ENCODE assay signal across 31 mouse cellular contexts in genomic region chr3:130443842-130444627, GRCm38 (mm10).
A peak's percentile ranks its signal among the peaks of the same experiment; 100 is the strongest.
DNase-seq lines count a peak whose midpoint lies in the region; ATAC-seq lines count a peak whose summit lies in the region.
"Had no signal": no experiment of that assay in that cellular context is flagged by ENCODE, and none has a peak within 500 bp of the region (broad histone marks: within the 10 kb centered on the region; RNA-seq: fewer than 3 reads in every experiment).

No protein-coding gene starts in this region.

- no peak overlapping the region for H3K27ac ChIP-seq in forebrain, embryonic 14.5 days (ENCODE audit: low read depth, low read length)
- H3K27ac ChIP-seq in forebrain, embryonic 12.5 days: no peak overlapping the region
- H3K27ac ChIP-seq in lung, embryonic 16.5 days (ENCODE audit: low read length): no peak overlapping the region
- H3K27ac ChIP-seq in forebrain, embryonic 16.5 days (ENCODE audit: low read length): no peak overlapping the region
- H3K27ac ChIP-seq: gastrocnemius, adult 2 months; heart, adult 2 months; heart, embryonic 13.5 days; hindbrain, embryonic 15.5 days; kidney, embryonic 15.5 days; layer of hippocampus, adult 2 months; left cerebral cortex, adult 2 months; limb, embryonic 13.5 days; midbrain, embryonic 12.5 days; neural tube, embryonic 12.5 days had no signal

- H3K36me3 ChIP-seq in forebrain, embryonic 14.5 days (ENCODE audit: control insufficient read depth, insufficient read depth, low read length): no peaks in the 10 kb centered on the region
- H3K36me3 ChIP-seq in forebrain, embryonic 12.5 days (replicated peaks): no peaks in the 10 kb centered on the region
- no peaks in the 10 kb centered on the region for H3K36me3 ChIP-seq in lung, embryonic 16.5 days (ENCODE audit: control insufficient read depth, insufficient read depth, low read length)
- no peaks in the 10 kb centered on the region for H3K36me3 ChIP-seq in forebrain, embryonic 16.5 days (ENCODE audit: control insufficient read depth, insufficient read depth)
- H3K36me3 ChIP-seq: heart, embryonic 13.5 days; hindbrain, embryonic 15.5 days; kidney, embryonic 15.5 days; limb, embryonic 13.5 days; midbrain, embryonic 12.5 days; neural tube, embryonic 12.5 days had no signal

- peak; percentile 71 for ATAC-seq in forebrain, embryonic 14.5 days
- ATAC-seq in forebrain, embryonic 12.5 days (ENCODE audit: low FRiP score): no peak
- 0 out of 2 replicates have a peak, but pooled peaks have one; percentile 28 for ATAC-seq in lung, embryonic 16.5 days (ENCODE audit: low read depth)
- ATAC-seq in forebrain, embryonic 16.5 days: peak; percentile 87

- peaks cover 4% of the 10 kb centered on the region; the same call in 1 of the 2 replicates for H3K4me1 ChIP-seq in forebrain, embryonic 14.5 days (ENCODE audit: control insufficient read depth, insufficient read depth, low read length)
- no peaks in the 10 kb centered on the region; the same call in 1 of the 2 replicates for H3K4me1 ChIP-seq in forebrain, embryonic 12.5 days
- no peaks in the 10 kb centered on the region for H3K4me1 ChIP-seq in lung, embryonic 16.5 days (replicated peaks; ENCODE audit: control insufficient read depth, insufficient read depth, low read length)
- no peaks in the 10 kb centered on the region for H3K4me1 ChIP-seq in forebrain, embryonic 16.5 days (replicated peaks; ENCODE audit: control insufficient read depth, insufficient read depth, low read length)
- H3K4me1 ChIP-seq: heart, embryonic 13.5 days; hindbrain, embryonic 15.5 days; kidney, embryonic 15.5 days; midbrain, embryonic 12.5 days; neural tube, embryonic 12.5 days had no signal

- H3K9me3 ChIP-seq in forebrain, embryonic 14.5 days (replicated peaks; ENCODE audit: control insufficient read depth, low read length): no peaks in the 10 kb centered on the region
- no peaks in the 10 kb centered on the region for H3K9me3 ChIP-seq in forebrain, embryonic 12.5 days
- H3K9me3 ChIP-seq in lung, embryonic 16.5 days (ENCODE audit: control insufficient read depth, low read length): no peaks in the 10 kb centered on the region
- H3K9me3 ChIP-seq in forebrain, embryonic 16.5 days (ENCODE audit: control insufficient read depth, low read length): no peaks in the 10 kb centered on the region
- H3K9me3 ChIP-seq: heart, embryonic 13.5 days; hindbrain, embryonic 15.5 days; kidney, embryonic 15.5 days; limb, embryonic 13.5 days; midbrain, embryonic 12.5 days; neural tube, embryonic 12.5 days had no signal

- H3K4me2 ChIP-seq in forebrain, embryonic 14.5 days (ENCODE audit: low read length): no peak overlapping the region
- H3K4me2 ChIP-seq in forebrain, embryonic 12.5 days: no peak overlapping the region
- H3K4me2 ChIP-seq in lung, embryonic 16.5 days (ENCODE audit: low read depth, low read length): no peak overlapping the region
- H3K4me2 ChIP-seq in forebrain, embryonic 16.5 days (ENCODE audit: low read length): 0 out of 2 replicates have a peak overlapping the region, but pooled peaks have one; percentile 12
- H3K4me2 ChIP-seq: heart, embryonic 13.5 days; hindbrain, embryonic 15.5 days; kidney, embryonic 15.5 days; limb, embryonic 13.5 days; liver, embryonic 11.5 days; midbrain, embryonic 12.5 days; neural tube, embryonic 12.5 days had no signal

- WGBS in forebrain, embryonic 14.5 days: 48% methylated on average over 13 of the region's 13 CpGs
- WGBS in forebrain, embryonic 12.5 days: 62% methylated on average over 13 of the region's 13 CpGs
- 40% methylated on average over 13 of the region's 13 CpGs for WGBS in lung, embryonic 16.5 days
- WGBS in forebrain, embryonic 16.5 days: 35% methylated on average over 13 of the region's 13 CpGs

- no peak overlapping the region for H3K9ac ChIP-seq in forebrain, embryonic 14.5 days (ENCODE audit: low read length)
- no peak overlapping the region for H3K9ac ChIP-seq in forebrain, embryonic 12.5 days
- H3K9ac ChIP-seq in lung, embryonic 16.5 days (ENCODE audit: low read length): no peak overlapping the region
- no peak overlapping the region for H3K9ac ChIP-seq in forebrain, embryonic 16.5 days (replicated peaks; ENCODE audit: low read depth, low read length)
- H3K9ac ChIP-seq: heart, embryonic 13.5 days; hindbrain, embryonic 15.5 days; kidney, embryonic 15.5 days; limb, embryonic 13.5 days; midbrain, embryonic 12.5 days; neural tube, embryonic 12.5 days had no signal

- no peaks in the 10 kb centered on the region for H3K27me3 ChIP-seq in forebrain, embryonic 14.5 days (replicated peaks; ENCODE audit: control insufficient read depth, insufficient read depth, low read length)
- H3K27me3 ChIP-seq in forebrain, embryonic 12.5 days: no peaks in the 10 kb centered on the region
- H3K27me3 ChIP-seq in lung, embryonic 16.5 days (ENCODE audit: control insufficient read depth, insufficient read depth, low read depth, low read length): no peaks in the 10 kb centered on the region
- no peaks in the 10 kb centered on the region for H3K27me3 ChIP-seq in forebrain, embryonic 16.5 days (replicated peaks; ENCODE audit: control insufficient read depth, insufficient read depth, low read length)
- H3K27me3 ChIP-seq: hindbrain, embryonic 15.5 days; kidney, embryonic 15.5 days; limb, embryonic 13.5 days; midbrain, embryonic 12.5 days; neural tube, embryonic 12.5 days had no signal

- H3K4me3 ChIP-seq in forebrain, embryonic 14.5 days (ENCODE audit: low read depth, low read length): no peak overlapping the region
- H3K4me3 ChIP-seq in forebrain, embryonic 12.5 days (replicated peaks): no peak overlapping the region
- H3K4me3 ChIP-seq in lung, embryonic 16.5 days (ENCODE audit: low read length): no peak overlapping the region
- no peak overlapping the region for H3K4me3 ChIP-seq in forebrain, embryonic 16.5 days (replicated peaks; ENCODE audit: low read length)
- H3K4me3 ChIP-seq: gastrocnemius, adult 2 months; heart, adult 2 months; heart, embryonic 13.5 days; hindbrain, embryonic 15.5 days; kidney, embryonic 15.5 days; layer of hippocampus, adult 2 months; left cerebral cortex, adult 2 months; limb, embryonic 13.5 days; midbrain, embryonic 12.5 days; myocyte; neural tube, embryonic 12.5 days had no signal

- peak; percentile 59 for DNase-seq in forebrain, embryonic 14.5 days (ENCODE audit: low spot score)
- no peak for DNase-seq in lung, postnatal 14 days
- DNase-seq in kidney, postnatal 36 days: no peak
- no peak for DNase-seq in urinary bladder, postnatal 14 days (ENCODE audit: low spot score)
- DNase-seq: adrenal gland, postnatal 14 days; cerebellum, adult 18-20 months; cerebellum, postnatal 10 days; gastrocnemius, adult 2 months; gastrocnemius, postnatal 36 days; heart, adult 2 months; heart, postnatal 10 days; kidney, adult 18-20 months; kidney, postnatal 25 days; lung, postnatal 10 days; right cerebral cortex, adult 18-20 months; spleen, adult 18-20 months; thymus, adult 18-20 months; thymus, postnatal 25 days had no signal
